15 mouse cellular contexts compared by ENCODE assay signal in genomic region chr6:83417104-83417502, GRCm38 (mm10). TPM values are rescaled to one million over a fixed set of nuclear protein-coding genes. Genes with fewer than 3 reads are reported as not detected.
A peak's percentile ranks its signal among the peaks of the same experiment; 100 is the strongest.
DNase-seq lines count a peak whose midpoint lies in the region; ATAC-seq and TF ChIP-seq lines count a peak whose summit lies in the region.
"Had no signal": no experiment of that assay in that cellular context is flagged by ENCODE, and none has a peak within 500 bp of the region (broad histone marks: within the 10 kb centered on the region; RNA-seq: fewer than 3 reads in every experiment).

No protein-coding gene starts in this region.

- peaks cover 9% of the 10 kb centered on the region for H3K79me2 ChIP-seq in CH12.LX (replicated peaks; ENCODE audit: control insufficient read depth, extremely low read depth, insufficient read depth, poor library complexity, severe bottlenecking)

- no peaks in the 10 kb centered on the region for H3K9me3 ChIP-seq in heart, postnatal 0 days (replicated peaks; ENCODE audit: control insufficient read depth, low read length)
- no peaks in the 10 kb centered on the region for H3K9me3 ChIP-seq in lung, embryonic 15.5 days
- no peaks in the 10 kb centered on the region for H3K9me3 ChIP-seq in CH12.LX (replicated peaks; ENCODE audit: low read length)
- no peaks in the 10 kb centered on the region for H3K9me3 ChIP-seq in neural tube, embryonic 15.5 days (replicated peaks)
- H3K9me3 ChIP-seq: forebrain, embryonic 15.5 days; G1E; liver, embryonic 13.5 days had no signal

- 95% methylated on average over 2 of the region's 2 CpGs for WGBS in heart, postnatal 0 days
- WGBS in lung, embryonic 15.5 days = 83% methylated on average over 2 of the region's 2 CpGs
- 64% methylated on average over 2 of the region's 2 CpGs for WGBS in neural tube, embryonic 15.5 days

- no peak for TF ChIP-seq EP300 in heart, postnatal 0 days (IDR thresholded peaks at IDR 0.05; ENCODE audit: low read depth)
- no peak for TF ChIP-seq EP300 in CH12.LX (IDR thresholded peaks at IDR 0.05; ENCODE audit: low read length)

- TF ChIP-seq RAD21 in CH12.LX (IDR thresholded peaks at IDR 0.05; ENCODE audit: low read depth, low read length) = no peak

- peak overlapping the region; percentile 34; the same call in 1 of the 2 replicates for H3K27ac ChIP-seq in heart, postnatal 0 days (ENCODE audit: low read depth)
- H3K27ac ChIP-seq in lung, embryonic 15.5 days = peak overlapping the region; percentile 56; the same call in 1 of the 2 replicates
- H3K27ac ChIP-seq in CH12.LX (ENCODE audit: insufficient read depth, low read depth) = peak overlapping the region; percentile 12; the same call in 1 of the 2 replicates
- peak overlapping the region; percentile 41; the same call in 1 of the 2 replicates for H3K27ac ChIP-seq in neural tube, embryonic 15.5 days (replicated peaks)
- H3K27ac ChIP-seq: forebrain, embryonic 15.5 days; liver, embryonic 13.5 days had no signal

- no peak for DNase-seq in heart, postnatal 0 days (ENCODE audit: low spot score)
- DNase-seq in heart, adult 11 months = no peak
- DNase-seq in lung, postnatal 25 days (ENCODE audit: low spot score) = no peak
- DNase-seq in CH12.LX (ENCODE audit: extremely low read depth) = peak; percentile 73
- DNase-seq in embryo, embryonic 9.5 days (ENCODE audit: extremely low spot score) = no peak
- DNase-seq: adrenal gland, adult 8-10 months; cerebellum, adult 2 months; heart, postnatal 4 days; kidney, postnatal 36 days; liver, embryonic 13.5 days; right cerebral cortex, postnatal 25 days had no signal

- H3K4me2 ChIP-seq in heart, postnatal 0 days (ENCODE audit: low read depth, low read length) = no peak overlapping the region
- H3K4me2 ChIP-seq in lung, embryonic 15.5 days = no peak overlapping the region
- H3K4me2 ChIP-seq in CH12.LX (ENCODE audit: insufficient read depth, low read depth, poor library complexity, severe bottlenecking) = peak overlapping the region; percentile 72
- H3K4me2 ChIP-seq in neural tube, embryonic 15.5 days = no peak overlapping the region
- H3K4me2 ChIP-seq: forebrain, embryonic 15.5 days; liver, embryonic 13.5 days had no signal

- H3K36me3 ChIP-seq in heart, postnatal 0 days (replicated peaks; ENCODE audit: control insufficient read depth, insufficient read depth, low read length) = peaks cover 4% of the 10 kb centered on the region; the same call in 1 of the 2 replicates
- peaks cover 4% of the 10 kb centered on the region; the same call in 1 of the 2 replicates for H3K36me3 ChIP-seq in lung, embryonic 15.5 days
- H3K36me3 ChIP-seq in CH12.LX (replicated peaks in 1 of 2; ENCODE audit: control insufficient read depth in 1 of 2, insufficient read depth in 1 of 2, low read length in 1 of 2) = peaks cover 4 to 51% of the 10 kb centered on the region in 2 experiments
- no peaks in the 10 kb centered on the region for H3K36me3 ChIP-seq in neural tube, embryonic 15.5 days
- H3K36me3 ChIP-seq: forebrain, embryonic 15.5 days had no signal

- no peaks in the 10 kb centered on the region for H3K27me3 ChIP-seq in heart, postnatal 0 days (ENCODE audit: control insufficient read depth, insufficient read depth, low read length)
- H3K27me3 ChIP-seq in lung, embryonic 15.5 days = no peaks in the 10 kb centered on the region
- H3K27me3 ChIP-seq in CH12.LX (replicated peaks) = no peaks in the 10 kb centered on the region
- no peaks in the 10 kb centered on the region for H3K27me3 ChIP-seq in neural tube, embryonic 15.5 days (replicated peaks)
- H3K27me3 ChIP-seq: forebrain, embryonic 15.5 days; liver, embryonic 13.5 days had no signal

- in situ Hi-C loops in CH12.LX (cut with MboI; ENCODE audit: low pct_ligation_motif_present, low pct_unique_long_range_greater_than_20kb, low sequenced_read_pairs) = no loop called here

- ATAC-seq in heart, postnatal 0 days (ENCODE audit: insufficient read depth, low read depth) = no peak
- ATAC-seq in lung, embryonic 15.5 days (ENCODE audit: borderline replicate concordance, extremely low read depth, low FRiP score, low TSS enrichment) = no peak
- ATAC-seq in neural tube, embryonic 15.5 days (ENCODE audit: low FRiP score) = no peak
- ATAC-seq: forebrain, embryonic 15.5 days had no signal

- TF ChIP-seq CTCF in heart, postnatal 0 days (IDR thresholded peaks at IDR 0.05; ENCODE audit: low read depth) = no peak
- no peak for TF ChIP-seq CTCF in CH12.LX (conservative IDR thresholded peaks at IDR 0.05 in 1 of 2, IDR thresholded peaks at IDR 0.05 in 1 of 2; ENCODE audit: low read depth in 2 of 2, low read length in 2 of 2)

- no peak overlapping the region for H3K9ac ChIP-seq in heart, postnatal 0 days (replicated peaks; ENCODE audit: low read depth, low read length)
- H3K9ac ChIP-seq in lung, embryonic 15.5 days = no peak overlapping the region
- no peak overlapping the region for H3K9ac ChIP-seq in CH12.LX (ENCODE audit: insufficient read depth, low read depth)
- H3K9ac ChIP-seq in neural tube, embryonic 15.5 days (replicated peaks) = no peak overlapping the region
- H3K9ac ChIP-seq: forebrain, embryonic 15.5 days; liver, embryonic 13.5 days had no signal

- no peak overlapping the region for H3K4me3 ChIP-seq in heart, postnatal 0 days (ENCODE audit: low read depth, low read length)
- no peak overlapping the region for H3K4me3 ChIP-seq in lung, embryonic 15.5 days
- no peak overlapping the region for H3K4me3 ChIP-seq in CH12.LX (replicated peaks in 1 of 3; ENCODE audit: low read depth in 2 of 3, low read length in 2 of 3, poor library complexity in 1 of 3)
- H3K4me3 ChIP-seq in neural tube, embryonic 15.5 days (replicated peaks) = no peak overlapping the region
- H3K4me3 ChIP-seq: forebrain, embryonic 15.5 days; liver, embryonic 13.5 days had no signal

- TF ChIP-seq POLR2A in CH12.LX (IDR thresholded peaks at IDR 0.05; ENCODE audit: low read depth, low read length) = no peak

- dilution Hi-C loops in CH12.LX (cut with MboI; ENCODE audit: extremely low pct_ligation_motif_present, extremely low pct_unique_long_range_greater_than_20kb, low sequenced_read_pairs) = no loop called here

- H3K4me1 ChIP-seq in heart, postnatal 0 days (ENCODE audit: control insufficient read depth, insufficient read depth) = peaks cover 35% of the 10 kb centered on the region
- H3K4me1 ChIP-seq in lung, embryonic 15.5 days = peaks cover 52% of the 10 kb centered on the region
- H3K4me1 ChIP-seq in CH12.LX (ENCODE audit: control insufficient read depth in 1 of 2, insufficient read depth in 2 of 2) = peaks cover 30 to 99% of the 10 kb centered on the region in 2 experiments
- H3K4me1 ChIP-seq in neural tube, embryonic 15.5 days = peaks cover 91% of the 10 kb centered on the region

TF ChIP-seq in CH12.LX, 34 proteins besides CTCF, POLR2A, EP300 and RAD21:
- TF ChIP-seq ETS1 (conservative IDR thresholded peaks at IDR 0.05; ENCODE audit: low read depth, low read length) = peak; percentile 66
- TF ChIP-seq IRF4 (IDR thresholded peaks at IDR 0.05; ENCODE audit: low read depth, low read length) = 0 out of 2 replicates have a peak, but pooled peaks have one; percentile 25
- TF ChIP-seq USF2 (conservative IDR thresholded peaks at IDR 0.05; ENCODE audit: low read depth, low read length) = no peak
- no peak for TF ChIP-seq POLR2AphosphoS2 (IDR thresholded peaks at IDR 0.05; ENCODE audit: low read depth, low read length)
- TF ChIP-seq SIN3A (IDR thresholded peaks at IDR 0.05; ENCODE audit: low read length) = no peak
- 0 out of 2 replicates have a peak, but pooled peaks have one; percentile 31 for TF ChIP-seq MAZ (IDR thresholded peaks at IDR 0.05; ENCODE audit: low read depth, low read length)
- no peak for TF ChIP-seq PAX5 (IDR thresholded peaks at IDR 0.05; ENCODE audit: low read length)
- no peak for TF ChIP-seq HCFC1 (IDR thresholded peaks at IDR 0.05; ENCODE audit: low read depth, low read length)
- no peak for TF ChIP-seq JUN (IDR thresholded peaks at IDR 0.05; ENCODE audit: insufficient read depth, low read depth, low read length)
- no peak for TF ChIP-seq USF1 (IDR thresholded peaks at IDR 0.05; ENCODE audit: low read depth, low read length)
- TF ChIP-seq TCF12 (IDR thresholded peaks at IDR 0.05; ENCODE audit: low read depth, low read length) = no peak
- no peak for TF ChIP-seq ZNF384 (IDR thresholded peaks at IDR 0.05; ENCODE audit: low read depth, low read length)
- TF ChIP-seq TBP (conservative IDR thresholded peaks at IDR 0.05; ENCODE audit: low read depth, low read length) = no peak
- TF ChIP-seq UBTF (IDR thresholded peaks at IDR 0.05; ENCODE audit: low read depth, low read length) = no peak
- no peak for TF ChIP-seq NELFE (IDR thresholded peaks at IDR 0.05; ENCODE audit: low read depth, low read length)
- no peak for TF ChIP-seq MXI1 (IDR thresholded peaks at IDR 0.05; ENCODE audit: low read depth, low read length)
- TF ChIP-seq CHD1 (IDR thresholded peaks at IDR 0.05; ENCODE audit: low read depth, low read length) = no peak
- TF ChIP-seq MAFK (IDR thresholded peaks at IDR 0.05; ENCODE audit: insufficient replicate concordance, low read length) = no peak
- no peak for TF ChIP-seq GABPA (IDR thresholded peaks at IDR 0.05; ENCODE audit: insufficient replicate concordance, low read depth, low read length)
- no peak for TF ChIP-seq ZMIZ1 (IDR thresholded peaks at IDR 0.05; ENCODE audit: low read depth, low read length)
- no peak for TF ChIP-seq MAX (IDR thresholded peaks at IDR 0.05; ENCODE audit: low read length)
- no peak for TF ChIP-seq KAT2A (IDR thresholded peaks at IDR 0.05; ENCODE audit: insufficient replicate concordance, low read length)
- TF ChIP-seq ELF1 (IDR thresholded peaks at IDR 0.05; ENCODE audit: low read depth, low read length) = no peak
- TF ChIP-seq BHLHE40 (IDR thresholded peaks at IDR 0.05; ENCODE audit: low read depth, low read length) = peak; percentile 89
TF ChIP-seq in CH12.LX: peak in this region for 4.

RNA-seq across cellular contexts. Expression of gene Tet3, which starts 41.8 kb away (rescaled TPM):
- 14.1 and 17.3 TPM in 2 replicates for total RNA-seq in heart, postnatal 0 days (2014; rRNA removed; ENCODE audit: low replicate concordance)
- polyA plus RNA-seq in heart, postnatal 0 days (2015; fragmentation: Nextera tagmentation; extraction: Ambion mirVana) = 16.4 and 17.2 TPM in 2 replicates
- polyA plus RNA-seq in lung, embryonic 15.5 days (2015; fragmentation: Nextera tagmentation; extraction: Ambion mirVana) = 36.1 and 37.1 TPM in 2 replicates
- 5.6 and 8.2 TPM in 2 replicates for total RNA-seq in CH12.LX (2012; rRNA removed)
- total RNA-seq in CH12.LX (2014; rRNA removed) = 2.2 and 3.2 TPM in 2 replicates
- polyA plus RNA-seq in CH12.LX (2012; ENCODE audit: insufficient read length, low read depth) = 6.4 and 10.0 TPM in 2 replicates
- 57.9 and 58.9 TPM in 2 replicates for polyA plus RNA-seq in neural tube, embryonic 15.5 days (2015; fragmentation: Nextera tagmentation; extraction: Ambion mirVana)
